Mouse (Mus musculus) thymus, adult 18-20 months (tissue): ENCODE data around the gene Stk10.

Source experiments
- DNase-seq, 2 experiments: peaks; one replicate each; pipeline ENCODE4 v3.0.0; 2022; ENCODE audit warnings: mixed read lengths in 2 of 2

The Stk10 gene

DNA sequence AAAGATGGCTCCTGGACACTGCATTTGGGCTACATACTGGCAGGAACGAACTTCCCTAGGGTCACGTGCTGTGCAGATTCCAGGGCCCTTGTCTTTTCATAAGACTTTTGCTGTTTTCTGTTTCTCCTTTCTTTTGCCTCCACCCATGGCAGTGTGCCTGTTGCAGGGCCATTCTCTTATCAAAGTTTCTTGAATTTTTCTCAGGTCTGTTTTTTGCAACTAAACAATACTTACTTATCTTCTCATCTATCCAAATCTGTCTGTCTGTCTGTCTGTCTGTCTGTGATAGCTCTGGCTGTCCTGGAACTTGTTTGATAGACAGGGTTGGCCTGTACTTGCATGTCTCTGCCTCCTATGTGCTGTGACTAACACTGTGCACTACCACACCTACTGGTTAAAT lies 101.7 kb downstream of the Stk10 start:
- DNase-seq = no peak

DNA sequence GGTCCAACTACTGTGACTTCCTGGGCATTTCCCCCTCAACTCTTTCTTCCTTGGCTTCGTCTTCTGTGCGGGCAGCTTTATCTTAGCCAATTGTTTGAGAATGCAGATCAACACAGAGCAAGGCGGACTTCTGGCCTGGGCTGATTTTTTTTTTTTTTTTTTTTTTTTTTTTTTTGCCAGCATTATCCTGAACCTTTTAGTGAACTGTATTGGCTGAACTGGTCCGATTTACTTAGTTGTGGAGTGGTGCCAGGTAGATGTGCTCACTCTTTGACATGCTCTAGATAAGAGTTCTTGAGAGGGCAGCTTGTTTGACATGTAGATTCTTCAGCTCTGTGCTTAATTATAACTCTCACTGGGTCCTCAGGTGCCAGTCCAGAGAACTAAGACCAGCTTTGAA lies 103.2 kb downstream of the Stk10 start:
- DNase-seq = no peak

DNA sequence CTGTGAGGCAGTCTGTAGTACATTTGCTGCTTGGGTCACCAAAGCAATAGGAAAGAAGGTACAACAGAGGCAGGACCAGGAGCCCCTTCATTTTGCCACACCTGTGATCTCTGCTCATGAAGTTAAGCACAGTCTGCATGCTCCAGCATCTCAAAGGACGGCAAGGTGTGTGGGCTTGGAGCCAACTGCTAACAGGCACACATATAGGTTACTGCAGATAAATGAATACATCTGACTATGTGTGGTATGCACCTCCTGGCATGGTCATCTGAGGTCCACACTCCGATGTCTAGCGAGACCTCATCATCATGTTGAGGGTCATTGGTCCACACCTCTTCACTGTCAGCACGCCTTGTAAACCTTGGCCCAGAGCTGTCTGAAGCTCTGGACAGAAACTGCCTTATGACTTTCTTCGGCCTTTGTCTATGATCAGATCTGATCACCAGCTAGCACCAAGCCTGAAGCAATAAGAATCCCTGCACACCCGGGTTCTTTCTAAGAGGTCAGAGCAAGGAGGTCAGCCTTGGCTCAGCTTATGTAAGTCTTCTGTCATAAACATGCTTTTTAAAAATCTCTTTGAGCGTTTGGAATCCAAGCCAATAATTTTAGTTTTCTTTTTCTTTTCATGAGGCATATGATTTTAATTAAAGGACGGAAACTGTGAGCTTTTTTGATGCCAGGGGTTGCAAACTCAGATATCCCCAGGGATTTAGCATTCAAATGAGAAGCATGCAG lies 105.6 kb downstream of the Stk10 start:
- no peak for DNase-seq

DNA sequence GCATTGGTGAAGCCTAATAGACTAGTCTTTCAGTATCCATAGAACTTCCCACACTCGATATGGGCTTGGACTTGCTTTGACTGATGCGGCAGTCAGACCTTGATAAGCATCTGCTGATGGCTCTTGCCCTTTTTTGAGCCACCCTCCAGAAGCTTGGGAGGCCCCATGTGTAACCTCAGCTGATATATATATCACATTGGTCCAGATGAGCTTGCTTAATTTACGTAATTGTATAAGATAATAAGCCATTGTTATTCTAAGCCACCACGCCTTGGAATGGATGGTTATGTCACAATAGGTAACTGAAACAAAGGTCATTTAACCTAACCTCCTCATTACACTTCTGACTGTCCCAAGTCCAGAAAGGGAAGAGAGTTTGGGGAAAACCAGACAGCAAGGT lies 107.5 kb downstream of the Stk10 start:
- DNase-seq = no peak

DNA sequence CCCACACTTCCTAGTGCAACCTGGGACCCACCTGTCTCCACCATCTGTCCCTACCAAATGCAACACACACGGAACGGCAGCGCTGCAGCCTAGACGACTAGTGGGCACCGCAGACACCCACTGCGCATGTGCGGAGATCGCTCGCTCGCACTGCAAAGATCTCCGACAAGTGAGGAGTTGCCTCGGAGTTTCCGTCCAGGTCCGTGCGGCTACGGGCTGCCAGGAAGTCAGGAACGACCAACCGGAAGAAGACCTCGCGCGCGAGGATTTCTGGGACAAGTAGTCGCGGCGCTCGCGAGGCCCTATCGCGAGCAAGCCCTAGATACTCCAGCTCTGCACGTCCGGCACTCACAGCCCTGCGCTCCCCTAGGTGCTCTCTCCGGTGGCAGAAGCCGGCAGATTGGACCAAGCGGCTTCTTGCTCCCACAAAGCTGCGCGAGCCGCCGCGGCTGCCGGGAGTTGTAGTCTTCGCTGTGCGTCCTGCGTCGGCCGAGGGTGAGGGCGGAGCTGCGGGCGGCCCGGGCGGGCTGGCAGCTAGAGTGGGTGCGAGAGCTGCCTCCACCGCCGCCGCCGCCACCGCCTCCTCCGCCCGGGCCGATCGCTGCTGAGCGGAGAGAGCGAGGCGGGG lies 109.3 kb downstream of the Stk10 start, which contains the start of gene Fbxw11:
Fbxw11 (plus strand) TSS at position 476 of the 628 bp plus-strand sequence.
- DNase-seq = peak; percentile 95 to 97

DNA sequence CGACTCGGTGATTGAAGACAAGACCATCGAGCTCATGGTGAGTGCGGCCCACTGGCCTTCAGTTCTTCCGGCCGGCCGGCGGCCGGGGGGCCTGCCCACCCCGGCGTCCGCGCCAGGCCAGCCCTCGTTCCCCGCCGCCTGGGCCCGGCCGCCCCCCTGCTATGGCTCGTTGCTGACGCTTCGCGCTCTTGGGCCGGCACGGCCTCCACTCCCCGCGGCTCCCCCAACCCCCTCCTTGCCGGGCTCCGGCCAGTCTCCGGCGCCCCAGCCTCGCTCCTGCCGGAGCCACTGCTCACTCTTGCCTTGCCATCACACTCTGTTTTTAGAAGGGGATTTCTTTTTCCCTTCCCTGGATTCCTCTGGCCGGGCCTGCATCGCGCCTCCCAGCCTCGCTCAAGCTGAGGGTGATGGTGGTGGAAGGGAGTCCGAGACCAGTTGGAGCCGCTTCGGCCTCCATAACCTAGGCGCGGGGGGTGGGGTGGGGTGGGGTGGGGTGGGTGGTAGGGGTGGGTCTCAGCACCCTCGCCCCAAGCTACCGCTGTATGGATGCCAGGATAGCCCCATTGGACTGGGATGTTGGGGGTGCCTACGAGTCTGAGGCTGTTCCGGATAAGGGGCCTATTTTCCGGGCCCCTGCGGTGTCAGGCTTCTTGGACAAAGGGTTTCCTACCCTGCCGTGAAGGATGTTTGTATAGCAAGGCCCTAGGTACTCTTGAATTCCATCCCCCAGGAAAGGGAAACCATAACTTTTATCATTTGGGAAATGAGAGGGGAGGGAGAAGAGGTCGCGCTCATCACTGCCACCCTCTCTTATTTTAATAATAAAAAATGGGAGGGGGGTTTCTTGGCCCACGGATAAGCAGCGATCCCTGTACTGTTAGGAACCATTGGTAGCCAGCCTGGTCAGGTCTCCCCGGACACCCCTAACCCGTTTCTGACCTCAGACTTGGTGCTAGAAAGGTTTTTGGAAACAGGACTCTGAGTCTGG lies 110.1 kb downstream of the Stk10 start:
- DNase-seq = peak; percentile 37 to 50

DNA sequence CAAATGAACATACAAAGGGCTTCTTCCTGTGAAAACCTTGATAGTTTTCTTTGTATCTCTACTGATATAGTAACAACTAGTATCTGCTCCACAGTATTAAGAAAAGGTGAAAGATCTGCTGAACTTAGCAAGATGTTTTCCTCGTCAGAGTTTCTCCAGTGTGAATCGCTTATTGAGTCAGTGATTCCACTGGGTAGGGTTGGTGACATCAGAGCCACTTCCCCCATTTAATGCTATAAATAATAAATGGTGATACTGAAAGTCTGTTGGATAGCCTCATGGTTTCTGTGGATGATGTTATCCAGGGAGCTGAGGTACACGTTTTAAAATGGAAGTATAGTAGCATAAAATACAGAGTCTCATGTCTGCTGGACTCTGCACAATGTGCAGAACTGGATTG lies 110.9 kb downstream of the Stk10 start:
- no peak for DNase-seq

DNA sequence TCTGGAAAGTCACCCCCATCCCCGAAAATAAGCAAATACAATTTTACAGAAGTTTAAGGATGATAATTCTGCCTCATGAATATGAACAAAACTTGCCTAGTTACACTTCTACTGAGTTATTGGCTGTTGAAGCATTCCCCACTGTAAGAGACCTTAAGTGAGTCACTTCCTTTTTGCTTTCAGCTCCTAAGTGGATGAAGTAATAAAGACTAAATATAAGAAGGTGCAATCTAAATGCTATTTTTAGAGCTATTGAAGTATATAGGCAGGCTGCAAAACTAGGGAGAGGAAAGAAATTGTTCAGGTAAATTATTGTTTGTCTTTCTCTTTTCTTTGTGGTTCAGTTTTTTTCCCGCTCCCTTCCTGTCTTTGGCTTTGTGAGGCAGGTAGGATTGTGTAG lies 114.2 kb downstream of the Stk10 start:
- no peak for DNase-seq

DNA sequence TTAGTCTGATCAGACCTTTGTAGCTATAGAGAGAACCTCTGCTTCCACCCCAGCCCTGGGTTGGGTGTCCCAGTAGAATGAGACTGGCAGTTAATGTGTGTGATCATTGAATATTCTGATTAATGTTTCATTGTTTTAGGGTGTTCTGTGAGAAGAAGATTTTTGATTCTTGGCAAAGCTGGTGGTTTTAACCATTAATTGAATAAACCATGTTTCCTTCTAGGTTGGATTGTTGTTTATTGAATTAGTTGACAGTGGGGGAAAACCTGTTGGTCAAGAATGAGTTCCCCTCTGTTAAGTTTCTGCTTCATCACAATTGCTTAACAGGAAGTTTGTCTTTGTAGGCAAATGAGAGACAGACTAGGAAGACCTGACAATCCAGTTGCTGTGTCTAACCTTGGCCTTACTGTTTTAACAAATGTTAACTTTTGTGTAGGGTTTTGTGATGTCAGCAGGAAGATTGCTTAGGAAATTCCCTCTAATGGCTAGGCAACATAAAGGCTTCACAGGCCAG lies 117.2 kb downstream of the Stk10 start:
- no peak for DNase-seq

DNA sequence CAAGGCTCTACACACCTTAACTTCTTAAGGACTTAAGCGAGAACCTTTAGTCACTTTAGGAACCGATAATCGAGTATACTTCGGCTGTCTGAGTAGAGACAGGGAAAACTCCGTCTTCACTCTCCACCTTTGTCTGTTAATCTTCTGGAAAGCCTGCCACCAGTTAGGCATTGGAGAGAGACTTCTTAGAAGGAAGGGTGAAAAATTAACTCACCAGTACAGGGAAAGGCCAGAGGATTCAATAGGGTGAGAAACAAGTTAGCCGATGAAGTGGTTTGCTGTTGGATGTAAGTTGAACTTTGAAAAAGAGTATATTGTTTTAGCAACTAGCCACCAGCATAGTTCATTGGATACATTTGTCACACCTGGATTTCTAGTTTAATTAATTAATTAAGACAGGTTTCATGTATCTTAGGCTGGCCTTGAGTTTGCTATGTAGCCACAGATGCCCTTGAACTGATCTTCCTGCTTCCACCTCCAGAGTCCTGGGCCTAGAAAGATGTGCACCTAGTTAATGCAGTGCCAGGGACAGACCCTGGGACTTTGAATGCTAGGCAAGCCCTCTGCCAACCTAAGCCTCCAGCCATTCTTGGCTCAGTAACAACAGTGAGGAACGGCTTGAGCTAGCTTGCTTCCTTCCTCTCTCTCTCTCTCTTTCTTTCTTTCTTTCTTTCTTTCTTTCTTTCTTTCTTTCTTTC lies 117.9 kb downstream of the Stk10 start:
- DNase-seq = no peak

DNA sequence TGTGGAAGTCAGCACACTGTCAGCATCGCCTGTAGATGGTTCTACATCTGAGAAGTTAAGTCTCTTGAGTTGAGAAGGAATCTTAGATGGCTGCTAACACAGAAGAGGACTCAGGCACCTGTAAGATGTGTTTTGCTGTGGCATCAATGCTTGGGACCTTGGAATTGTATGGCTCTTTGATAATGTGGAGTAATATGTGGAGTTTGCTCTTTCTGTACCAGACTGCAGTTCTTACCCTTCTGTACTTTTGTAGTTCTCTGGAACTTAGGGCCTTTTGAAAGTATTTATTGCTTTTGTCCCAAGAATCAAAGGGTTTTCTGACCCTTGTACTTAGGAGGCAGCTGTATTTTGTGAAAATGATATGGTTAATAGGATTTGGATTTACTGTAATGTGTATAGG lies 118.6 kb downstream of the Stk10 start:
- DNase-seq = no peak

DNA sequence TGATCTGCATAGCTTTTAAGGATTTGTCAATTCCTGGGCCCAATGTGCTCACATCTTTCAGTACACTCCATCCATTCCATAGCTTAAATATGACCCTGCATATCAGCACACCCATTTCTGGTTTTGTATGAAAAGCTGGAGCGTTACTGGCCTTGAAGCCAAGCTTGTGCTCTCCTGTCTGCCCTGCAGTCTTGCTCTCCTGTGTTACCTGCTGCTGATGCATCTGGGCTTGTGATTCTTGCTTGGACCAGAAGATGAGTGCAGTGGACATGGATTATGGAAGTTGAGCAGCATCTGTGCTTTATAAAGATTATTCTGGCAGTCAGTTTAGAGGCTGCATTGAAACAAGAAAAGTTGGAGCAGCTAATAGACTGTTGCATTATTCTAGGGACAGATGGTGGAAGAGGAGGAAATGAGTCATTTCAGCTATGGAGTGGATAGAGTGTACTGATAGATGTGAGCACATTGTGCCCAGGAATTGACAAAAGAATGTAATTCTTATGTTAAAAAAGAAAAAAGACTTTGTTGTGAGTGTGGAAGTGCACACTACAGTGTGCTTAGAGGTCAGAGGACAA lies 129.1 kb downstream of the Stk10 start:
- no peak for DNase-seq

DNA sequence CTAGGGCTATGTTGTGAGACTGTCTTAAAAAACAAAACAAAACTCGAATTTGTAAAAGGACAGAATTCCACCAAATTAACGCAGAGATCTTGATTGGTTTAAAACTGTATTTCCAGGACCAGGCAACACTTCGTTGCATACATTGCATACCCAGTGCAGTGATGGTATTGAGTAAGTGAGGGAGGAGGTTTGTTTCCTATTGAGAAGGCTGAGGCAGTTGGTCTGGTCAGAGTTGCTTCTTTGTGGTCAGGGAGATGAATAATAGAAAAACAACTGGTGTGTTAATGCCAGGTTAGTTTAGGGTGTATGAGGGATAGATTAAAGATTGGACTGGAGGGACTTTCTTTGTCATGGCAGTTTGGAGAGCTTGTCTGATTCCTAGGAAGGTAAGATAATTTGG lies 132.5 kb downstream of the Stk10 start:
- DNase-seq = no peak

DNA sequence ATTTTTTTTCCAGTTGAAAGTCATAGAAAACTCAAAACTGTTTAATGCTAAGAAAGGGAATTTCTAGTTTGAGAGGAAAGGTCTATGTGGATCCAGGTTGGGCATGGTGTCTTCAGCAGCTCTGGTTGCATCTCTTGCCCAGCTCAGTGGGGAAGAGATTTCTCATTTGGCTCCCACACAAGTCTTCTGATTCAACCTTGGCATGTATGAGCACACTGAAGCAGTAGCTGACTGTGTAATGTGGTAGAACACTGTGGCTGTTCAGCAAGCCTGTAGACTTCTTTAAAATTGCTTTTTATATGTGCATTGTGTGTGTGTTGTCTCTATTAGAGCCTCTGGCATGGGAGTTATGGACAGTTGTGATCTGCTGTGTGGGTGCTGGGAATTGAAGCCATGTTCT lies 133.9 kb downstream of the Stk10 start:
- DNase-seq = no peak

DNA sequence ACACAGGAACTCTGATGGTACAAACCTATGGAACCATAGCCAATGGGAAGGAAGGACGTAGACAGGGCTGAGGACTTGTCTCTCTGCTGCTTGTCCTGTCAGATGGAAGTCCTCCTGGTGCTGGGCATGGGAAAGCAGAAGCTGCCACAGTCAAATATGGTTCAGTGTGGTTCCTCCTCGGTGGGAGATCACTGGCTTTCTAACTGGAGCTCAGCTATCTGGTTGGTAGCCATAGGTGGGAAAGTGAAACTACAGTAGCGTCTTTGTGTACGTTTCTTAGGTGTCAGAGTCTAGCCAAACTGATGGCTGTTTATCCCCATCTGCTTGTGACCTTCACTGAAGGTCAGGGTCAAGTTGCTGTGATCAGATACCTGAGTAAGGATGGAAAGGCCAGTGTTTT lies 138.4 kb downstream of the Stk10 start:
- no peak for DNase-seq
